Mouse (Mus musculus): ENCODE measurements at regions not wholly inside any gene's neighbourhood (a gene's known extent, or its start where the extent isn't known, plus 50 kb on each side); places are given as distances from the start of the nearest gene placed in this dataset.

- no peak overlapping the region for H3K4me2 ChIP-seq
- 0 out of 2 replicates have a peak, but pooled peaks cover 7% of the 10 kb centered on the region for H3K27me3 ChIP-seq (replicated peaks)
- H3K36me3 ChIP-seq (replicated peaks) = no peaks in the 10 kb centered on the region
- no peak overlapping the region for H3K4me3 ChIP-seq
- 0 out of 2 replicates have a peak, but pooled peaks cover 5% of the 10 kb centered on the region for H3K4me1 ChIP-seq
- 80% methylated on average over 11 of the region's 11 CpGs for WGBS
- H3K9ac ChIP-seq = no peak overlapping the region
- H3K27ac ChIP-seq = no peak overlapping the region
- ATAC-seq (replicated peaks) = no peak
- no peaks in the 10 kb centered on the region for H3K9me3 ChIP-seq
Measured at GRCm38 (mm10) chr10:42091546-42092168, 73.4 kb upstream of the Armc2 start.

- 92% methylated on average over 7 of the region's 7 CpGs for WGBS
- Histone ChIP-seq H3K9ac (no peak overlapping the region), H3K4me3 (no peak overlapping the region), H3K9me3 (no peaks in the 10 kb centered on the region), H3K36me3 (replicated peaks) (no peaks in the 10 kb centered on the region), H3K4me2 (no peak overlapping the region), H3K27ac (no peak overlapping the region), H3K27me3 (replicated peaks) (0 out of 2 replicates have a peak, but pooled peaks cover 7% of the 10 kb centered on the region), H3K4me1 (0 out of 2 replicates have a peak, but pooled peaks cover 5% of the 10 kb centered on the region)
- ATAC-seq (replicated peaks) = no peak
Measured at GRCm38 (mm10) chr10:42090806-42091205, 72.6 kb upstream of the Armc2 start.

- no peak overlapping the region for H3K4me2 ChIP-seq
- no peak for ATAC-seq (replicated peaks)
- no peak overlapping the region for H3K27ac ChIP-seq
- no peak overlapping the region for H3K9ac ChIP-seq
- H3K9me3 ChIP-seq = no peaks in the 10 kb centered on the region
- H3K36me3 ChIP-seq (replicated peaks) = no peaks in the 10 kb centered on the region
- 0 out of 2 replicates have a peak, but pooled peaks cover 5% of the 10 kb centered on the region for H3K27me3 ChIP-seq (replicated peaks)
- H3K4me1 ChIP-seq = 0 out of 2 replicates have a peak, but pooled peaks cover 5% of the 10 kb centered on the region
- no peak overlapping the region for H3K4me3 ChIP-seq
- WGBS = 26% methylated on average over 3 of the region's 3 CpGs
Measured at GRCm38 (mm10) chr10:42090147-42090546, 71.9 kb upstream of the Armc2 start.

- Histone ChIP-seq H3K27me3 (replicated peaks) (0 out of 2 replicates have a peak, but pooled peaks cover 5% of the 10 kb centered on the region), H3K27ac (no peak overlapping the region), H3K36me3 (replicated peaks) (no peaks in the 10 kb centered on the region), H3K4me1 (0 out of 2 replicates have a peak, but pooled peaks cover 5% of the 10 kb centered on the region), H3K9me3 (no peaks in the 10 kb centered on the region), H3K9ac (no peak overlapping the region), H3K4me3 (no peak overlapping the region), H3K4me2 (no peak overlapping the region)
- WGBS = 44% methylated on average over 5 of the region's 5 CpGs
- ATAC-seq (replicated peaks) = no peak
Measured at GRCm38 (mm10) chr10:42089686-42090085, 71.4 kb upstream of the Armc2 start.

- H3K27me3 ChIP-seq (replicated peaks) = 0 out of 2 replicates have a peak, but pooled peaks cover 5% of the 10 kb centered on the region
- H3K27ac ChIP-seq = no peak overlapping the region
- H3K9ac ChIP-seq = no peak overlapping the region
- no peak overlapping the region for H3K4me2 ChIP-seq
- no peak overlapping the region for H3K4me3 ChIP-seq
- 21% methylated on average over 3 of the region's 3 CpGs for WGBS
- H3K9me3 ChIP-seq = no peaks in the 10 kb centered on the region
- H3K36me3 ChIP-seq (replicated peaks) = no peaks in the 10 kb centered on the region
- 0 out of 2 replicates have a peak, but pooled peaks cover 5% of the 10 kb centered on the region for H3K4me1 ChIP-seq
- ATAC-seq (replicated peaks) = no peak
Measured at GRCm38 (mm10) chr10:42089235-42089625, 71.0 kb upstream of the Armc2 start.

GRCm38 (mm10) chr10:42088570-42089234, 70.5 kb upstream of the Armc2 start:
- H3K4me1 ChIP-seq = 0 out of 2 replicates have a peak, but pooled peaks cover 5% of the 10 kb centered on the region
- H3K4me2 ChIP-seq = no peak overlapping the region
- H3K27ac ChIP-seq = no peak overlapping the region
- no peak for ATAC-seq (replicated peaks)
- 46% methylated on average over 14 of the region's 14 CpGs for WGBS
- H3K36me3 ChIP-seq (replicated peaks) = no peaks in the 10 kb centered on the region
- 0 out of 2 replicates have a peak, but pooled peaks cover 5% of the 10 kb centered on the region for H3K27me3 ChIP-seq (replicated peaks)
- H3K4me3 ChIP-seq = no peak overlapping the region
- H3K9me3 ChIP-seq = no peaks in the 10 kb centered on the region
- H3K9ac ChIP-seq = no peak overlapping the region

GRCm38 (mm10) chr10:42087906-42088305, 69.7 kb upstream of the Armc2 start:
- Histone ChIP-seq H3K27me3 (replicated peaks) (0 out of 2 replicates have a peak, but pooled peaks cover 5% of the 10 kb centered on the region), H3K27ac (no peak overlapping the region), H3K9me3 (no peaks in the 10 kb centered on the region), H3K9ac (no peak overlapping the region), H3K36me3 (replicated peaks) (no peaks in the 10 kb centered on the region), H3K4me1 (0 out of 2 replicates have a peak, but pooled peaks cover 5% of the 10 kb centered on the region), H3K4me3 (no peak overlapping the region), H3K4me2 (no peak overlapping the region)
- WGBS = 95% methylated on average over 3 of the region's 3 CpGs
- ATAC-seq (replicated peaks) = no peak

GRCm38 (mm10) chr10:42086691-42087090, 68.4 kb upstream of the Armc2 start:
- H3K9ac ChIP-seq = no peak overlapping the region
- no peak for ATAC-seq (replicated peaks)
- 0 out of 2 replicates have a peak, but pooled peaks cover 5% of the 10 kb centered on the region for H3K4me1 ChIP-seq
- H3K4me3 ChIP-seq = no peak overlapping the region
- H3K9me3 ChIP-seq = no peaks in the 10 kb centered on the region
- H3K4me2 ChIP-seq = no peak overlapping the region
- no peaks in the 10 kb centered on the region for H3K36me3 ChIP-seq (replicated peaks)
- H3K27me3 ChIP-seq (replicated peaks) = 0 out of 2 replicates have a peak, but pooled peaks cover 5% of the 10 kb centered on the region
- WGBS = 94% methylated on average over 10 of the region's 10 CpGs
- no peak overlapping the region for H3K27ac ChIP-seq

GRCm38 (mm10) chr10:42085295-42085694, 67.1 kb upstream of the Armc2 start:
- Histone ChIP-seq H3K27ac (no peak overlapping the region), H3K4me1 (0 out of 2 replicates have a peak, but pooled peaks cover 5% of the 10 kb centered on the region), H3K4me3 (no peak overlapping the region), H3K9me3 (no peaks in the 10 kb centered on the region), H3K4me2 (no peak overlapping the region), H3K9ac (no peak overlapping the region), H3K27me3 (replicated peaks) (0 out of 2 replicates have a peak, but pooled peaks cover 5% of the 10 kb centered on the region), H3K36me3 (replicated peaks) (no peaks in the 10 kb centered on the region)
- WGBS = 75% methylated on average over 2 of the region's 2 CpGs
- no peak for ATAC-seq (replicated peaks)

GRCm38 (mm10) chr10:42082227-42082840, 64.1 kb upstream of the Armc2 start:
- Histone ChIP-seq H3K4me1 (no peaks in the 10 kb centered on the region), H3K4me2 (no peak overlapping the region), H3K27me3 (replicated peaks) (no peaks in the 10 kb centered on the region), H3K36me3 (replicated peaks) (no peaks in the 10 kb centered on the region), H3K4me3 (no peak overlapping the region), H3K9me3 (no peaks in the 10 kb centered on the region), H3K27ac (no peak overlapping the region), H3K9ac (no peak overlapping the region)
- WGBS = 76% methylated on average over 7 of the region's 7 CpGs
- ATAC-seq (replicated peaks) = no peak

GRCm38 (mm10) chr10:42079775-42080174, 61.5 kb upstream of the Armc2 start:
- H3K9ac ChIP-seq = no peak overlapping the region
- no peak for ATAC-seq (replicated peaks)
- no peaks in the 10 kb centered on the region for H3K9me3 ChIP-seq
- no peak overlapping the region for H3K4me2 ChIP-seq
- H3K4me1 ChIP-seq = no peaks in the 10 kb centered on the region
- H3K27ac ChIP-seq = no peak overlapping the region
- H3K27me3 ChIP-seq (replicated peaks) = no peaks in the 10 kb centered on the region
- H3K36me3 ChIP-seq (replicated peaks) = no peaks in the 10 kb centered on the region
- no peak overlapping the region for H3K4me3 ChIP-seq

- H3K4me3 ChIP-seq = no peak overlapping the region
- peaks cover 1% of the 10 kb centered on the region for H3K4me1 ChIP-seq
Measured at GRCm38 (mm10) chr10:42076711-42077110, 58.5 kb upstream of the Armc2 start.

More at GRCm38 (mm10) chr10:42076711-42077110, 58.5 kb upstream of the Armc2 start:
- no peaks in the 10 kb centered on the region for H3K36me3 ChIP-seq (replicated peaks)
- no peak overlapping the region for H3K27ac ChIP-seq
- H3K9ac ChIP-seq = no peak overlapping the region
- 81% methylated on average over 4 of the region's 4 CpGs for WGBS
- no peaks in the 10 kb centered on the region for H3K27me3 ChIP-seq (replicated peaks)
- no peak overlapping the region for H3K4me2 ChIP-seq
- ATAC-seq (replicated peaks) = no peak
- H3K9me3 ChIP-seq = no peaks in the 10 kb centered on the region

Data from midbrain, embryonic 15.5 days (tissue).